In genomic region chr7:78347464-78347863, GRCm38 (mm10) we compare ENCODE assay signal across 21 mouse cellular contexts.
"Had no signal": no experiment of that assay in that cellular context is flagged by ENCODE, and none has a peak within 500 bp of the region (broad histone marks: within the 10 kb centered on the region; RNA-seq: fewer than 3 reads in every experiment).

No protein-coding gene starts in this region.

- H3K27me3 ChIP-seq: limb, embryonic 13.5 days; liver, embryonic 12.5 days; liver, embryonic 15.5 days; lung, embryonic 15.5 days; megakaryocyte, embryonic 14.5 days; midbrain, embryonic 13.5 days; stomach, embryonic 15.5 days had no signal

- H3K9ac ChIP-seq: limb, embryonic 13.5 days; liver, embryonic 12.5 days; liver, embryonic 15.5 days; lung, embryonic 15.5 days; midbrain, embryonic 13.5 days; stomach, embryonic 15.5 days had no signal

- H3K4me2 ChIP-seq: limb, embryonic 13.5 days; liver, embryonic 12.5 days; liver, embryonic 15.5 days; lung, embryonic 15.5 days; midbrain, embryonic 13.5 days; stomach, embryonic 15.5 days had no signal

- H3K9me3 ChIP-seq: limb, embryonic 10.5 days; limb, embryonic 13.5 days; liver, embryonic 12.5 days; liver, embryonic 15.5 days; lung, embryonic 15.5 days; midbrain, embryonic 10.5 days; midbrain, embryonic 13.5 days; stomach, embryonic 15.5 days had no signal

- H3K4me1 ChIP-seq: limb, embryonic 10.5 days; limb, embryonic 13.5 days; liver, embryonic 12.5 days; liver, embryonic 15.5 days; lung, embryonic 15.5 days; megakaryocyte, embryonic 14.5 days; midbrain, embryonic 10.5 days; midbrain, embryonic 13.5 days; stomach, embryonic 15.5 days had no signal

- ATAC-seq: liver, embryonic 12.5 days; midbrain, embryonic 13.5 days; midbrain, embryonic 16.5 days had no signal

- H3K4me3 ChIP-seq: limb, embryonic 10.5 days; limb, embryonic 13.5 days; liver, embryonic 12.5 days; liver, embryonic 15.5 days; lung, embryonic 15.5 days; megakaryocyte, embryonic 14.5 days; midbrain, embryonic 10.5 days; midbrain, embryonic 13.5 days; myocyte; stomach, embryonic 15.5 days had no signal

- H3K27ac ChIP-seq: limb, embryonic 10.5 days; limb, embryonic 13.5 days; liver, embryonic 12.5 days; liver, embryonic 15.5 days; lung, embryonic 15.5 days; midbrain, embryonic 10.5 days; midbrain, embryonic 13.5 days; stomach, embryonic 15.5 days had no signal

- DNase-seq: kidney, adult 18-20 months; kidney, adult 9 months; kidney, postnatal 14 days; kidney, postnatal 4 days; liver; lung, adult 18-20 months; lung, postnatal 10 days; lung, postnatal 36 days; spleen, adult 18-20 months; thymus, postnatal 25 days had no signal

- H3K36me3 ChIP-seq: limb, embryonic 10.5 days; limb, embryonic 13.5 days; liver, embryonic 12.5 days; liver, embryonic 15.5 days; lung, embryonic 15.5 days; midbrain, embryonic 10.5 days; midbrain, embryonic 13.5 days; stomach, embryonic 15.5 days had no signal
